Mouse (Mus musculus): ENCODE results near the gene Izumo2. TPM values are rescaled to one million over a fixed set of nuclear protein-coding genes. Genes with fewer than 3 reads are reported as not detected.

Izumo2 gene
- total RNA-seq, 1 experiment, result 0.40 TPM

GRCm38 (mm10) chr7:44757164-44757563, 48.6 kb downstream of the Izumo2 start:
- Histone ChIP-seq H3K27ac (ENCODE audit: insufficient read depth, low read depth, low read length, poor library complexity, severe bottlenecking) (no peak overlapping the region), H3K9me3 (ENCODE audit: control insufficient read depth, insufficient read depth, low read depth, low read length) (no peaks in the 10 kb centered on the region), H3K36me3 (ENCODE audit: control insufficient read depth, insufficient read depth, low read length, poor library complexity, severe bottlenecking) (peaks cover 29% of the 10 kb centered on the region), H3K4me3 (ENCODE audit: insufficient read depth in 1 of 2, low read depth in 1 of 2, low read length in 2 of 2, poor library complexity in 1 of 2, severe bottlenecking in 1 of 2) (no peak overlapping the region), H3K9ac (ENCODE audit: insufficient read depth, low read depth, low read length, poor library complexity, severe bottlenecking) (no peak overlapping the region), H3K4me1 (ENCODE audit: control insufficient read depth in 2 of 2, insufficient read depth in 2 of 2, low read length in 2 of 2, poor library complexity in 1 of 2) (no peaks in the 10 kb centered on the region)
- in situ Hi-C loops (cut with MboI; ENCODE audit: low sequenced_read_pairs in 2 of 2, unreplicated experiment in 2 of 2), result no loop called here
- no peak for DNase-seq (ENCODE audit: low read depth, low spot score)
- TF ChIP-seq MAFK (IDR thresholded peaks at IDR 0.05; ENCODE audit: insufficient read depth, low read depth, low read length) (peak; percentile 63; the same call in 1 of the 2 replicates), ZNF384 (IDR thresholded peaks at IDR 0.05; ENCODE audit: low read depth, low read length) (no peak)

GRCm38 (mm10) chr7:44760366-44760765, 51.8 kb downstream of the Izumo2 start:
- peaks cover 26% of the 10 kb centered on the region for H3K36me3 ChIP-seq (ENCODE audit: control insufficient read depth, insufficient read depth, low read length, poor library complexity, severe bottlenecking)
- no peak overlapping the region for H3K27ac ChIP-seq (ENCODE audit: insufficient read depth, low read depth, low read length, poor library complexity, severe bottlenecking)
- TF ChIP-seq ZC3H11A (IDR thresholded peaks at IDR 0.05; ENCODE audit: borderline replicate concordance, low read depth, low read length) (no peak), CHD2 (IDR thresholded peaks at IDR 0.05; ENCODE audit: low read depth, low read length) (no peak), ZNF384 (IDR thresholded peaks at IDR 0.05; ENCODE audit: low read depth, low read length) (no peak), MAFK (IDR thresholded peaks at IDR 0.05; ENCODE audit: insufficient read depth, low read depth, low read length) (no peak)
- H3K9me3 ChIP-seq (ENCODE audit: control insufficient read depth, insufficient read depth, low read depth, low read length), result no peaks in the 10 kb centered on the region
- no peak for DNase-seq (ENCODE audit: low read depth, low spot score)
- no peak overlapping the region for H3K4me3 ChIP-seq (ENCODE audit: insufficient read depth in 1 of 2, low read depth in 1 of 2, low read length in 2 of 2, poor library complexity in 1 of 2, severe bottlenecking in 1 of 2)
- H3K4me1 ChIP-seq (ENCODE audit: control insufficient read depth in 2 of 2, insufficient read depth in 2 of 2, low read length in 2 of 2, poor library complexity in 1 of 2), result no peaks in the 10 kb centered on the region
- in situ Hi-C loops (cut with MboI; ENCODE audit: low sequenced_read_pairs in 2 of 2, unreplicated experiment in 2 of 2), result no loop called here
- H3K9ac ChIP-seq (ENCODE audit: insufficient read depth, low read depth, low read length, poor library complexity, severe bottlenecking), result no peak overlapping the region

- TF ChIP-seq ZNF384 (IDR thresholded peaks at IDR 0.05; ENCODE audit: low read depth, low read length) (no peak), ZC3H11A (IDR thresholded peaks at IDR 0.05; ENCODE audit: borderline replicate concordance, low read depth, low read length) (no peak), CHD2 (IDR thresholded peaks at IDR 0.05; ENCODE audit: low read depth, low read length) (no peak), HCFC1 (IDR thresholded peaks at IDR 0.05; ENCODE audit: borderline replicate concordance, insufficient read depth, low read length) (no peak), MAFK (IDR thresholded peaks at IDR 0.05; ENCODE audit: insufficient read depth, low read depth, low read length) (no peak)
- Histone ChIP-seq H3K9me3 (ENCODE audit: control insufficient read depth, insufficient read depth, low read depth, low read length) (no peaks in the 10 kb centered on the region), H3K27ac (ENCODE audit: insufficient read depth, low read depth, low read length, poor library complexity, severe bottlenecking) (no peak overlapping the region), H3K36me3 (ENCODE audit: control insufficient read depth, insufficient read depth, low read length, poor library complexity, severe bottlenecking) (peaks cover 32% of the 10 kb centered on the region; the same call in 1 of the 2 replicates), H3K4me1 (ENCODE audit: control insufficient read depth in 2 of 2, insufficient read depth in 2 of 2, low read length in 2 of 2, poor library complexity in 1 of 2) (peaks cover 0 to 4% of the 10 kb centered on the region in 2 experiments; a peak in 1 of 4 replicates), H3K9ac (ENCODE audit: insufficient read depth, low read depth, low read length, poor library complexity, severe bottlenecking) (no peak overlapping the region), H3K4me3 (ENCODE audit: insufficient read depth in 1 of 2, low read depth in 1 of 2, low read length in 2 of 2, poor library complexity in 1 of 2, severe bottlenecking in 1 of 2) (no peak overlapping the region)
- DNase-seq (ENCODE audit: low read depth, low spot score), result no peak
- in situ Hi-C loops (cut with MboI; ENCODE audit: low sequenced_read_pairs in 2 of 2, unreplicated experiment in 2 of 2), result no loop called here
Measured at GRCm38 (mm10) chr7:44768129-44768528, 59.6 kb downstream of the Izumo2 start.

Other genes with a start within 250 kb of the Izumo2 start
- not detected in 2 replicates for gene Aspdh, start 243.4 kb upstream of the Izumo2 start, total RNA-seq (2012; rRNA removed)
- 18.6 and 18.9 TPM in 2 replicates for gene Josd2, start 240.8 kb upstream of the Izumo2 start, total RNA-seq (2012; rRNA removed)
- gene Emc10, start 212.2 kb upstream of the Izumo2 start, total RNA-seq (2012; rRNA removed), result 64.2 and 104 TPM in 2 replicates
- 3.4 and 4.2 TPM in 2 replicates for gene Fam71e1, start 212.2 kb upstream of the Izumo2 start, total RNA-seq (2012; rRNA removed)
- 0.80 and 1.6 TPM in 2 replicates for gene Mybpc2, start 184.1 kb upstream of the Izumo2 start, total RNA-seq (2012; rRNA removed)
- 0.67 and 0.90 TPM in 2 replicates for gene Spib, start 176.7 kb upstream of the Izumo2 start, total RNA-seq (2012; rRNA removed)
- 108 and 156 TPM in 2 replicates for gene Pold1, start 159.9 kb upstream of the Izumo2 start, total RNA-seq (2012; rRNA removed)
- 78.5 and 144 TPM in 2 replicates for gene Nr1h2, start 154.8 kb upstream of the Izumo2 start, total RNA-seq (2012; rRNA removed)
- 13.7 and 52.5 TPM in 2 replicates for gene Napsa, start 136.4 kb upstream of the Izumo2 start, total RNA-seq (2012; rRNA removed)
- gene Kcnc3, start 118.1 kb upstream of the Izumo2 start, total RNA-seq (2012; rRNA removed), result 9.5 and 12.4 TPM in 2 replicates
- gene Myh14, start 37.9 kb upstream of the Izumo2 start, total RNA-seq (2012; rRNA removed), result 7.0 and 9.8 TPM in 2 replicates
- gene Vrk3, start 39.7 kb downstream of the Izumo2 start, total RNA-seq (2012; rRNA removed), result 17.8 and 23.2 TPM in 2 replicates
- 15.1 and 20.3 TPM in 2 replicates for gene Zfp473, start 42.3 kb downstream of the Izumo2 start, total RNA-seq (2012; rRNA removed)
- gene Nup62, start 107.3 kb downstream of the Izumo2 start, total RNA-seq (2012; rRNA removed), result 91.0 and 98.0 TPM in 2 replicates
- 4.8 and 6.0 TPM in 2 replicates for gene Il4i1, start 107.6 kb downstream of the Izumo2 start, total RNA-seq (2012; rRNA removed)
- gene Atf5, start 107.9 kb downstream of the Izumo2 start, total RNA-seq (2012; rRNA removed), result 14.0 and 16.9 TPM in 2 replicates
- gene Akt1s1, start 140.2 kb downstream of the Izumo2 start, total RNA-seq (2012; rRNA removed), result 33.8 and 37.6 TPM in 2 replicates
- gene Tbc1d17, start 140.3 kb downstream of the Izumo2 start, total RNA-seq (2012; rRNA removed), result 31.5 and 55.7 TPM in 2 replicates
- gene Pnkp, start 148.4 kb downstream of the Izumo2 start, total RNA-seq (2012; rRNA removed), result 37.1 and 76.5 TPM in 2 replicates
- gene Ptov1, start 161.0 kb downstream of the Izumo2 start, total RNA-seq (2012; rRNA removed), result 144 and 205 TPM in 2 replicates
- gene Med25, start 184.0 kb downstream of the Izumo2 start, total RNA-seq (2012; rRNA removed), result 88.2 and 121 TPM in 2 replicates
- 14.2 and 17.2 TPM in 2 replicates for gene Fuz, start 187.3 kb downstream of the Izumo2 start, total RNA-seq (2012; rRNA removed)
- 82.5 and 94.9 TPM in 2 replicates for gene Ap2a1, start 220.8 kb downstream of the Izumo2 start, total RNA-seq (2012; rRNA removed)
- 0.49 and 0.85 TPM in 2 replicates for gene Tsks, start 234.5 kb downstream of the Izumo2 start, total RNA-seq (2012; rRNA removed)

Measured in ES-E14 (cell line).